Mouse (Mus musculus) embryonic facial prominence, embryonic 10.5 days (tissue): ENCODE data around the gene Mvb12b. TPM values are rescaled to one million over a fixed set of nuclear protein-coding genes. Genes with fewer than 3 reads are reported as not detected.

Experiments
- DNase-seq: peaks from one replicate; pipeline ENCODE4 v3.0.0-alpha.2; 2017; ENCODE audit warnings: low spot score
- H3K27ac ChIP-seq: fragments of 300-500 bp; sonication (generic); replicated peaks from 2 replicates; pipeline ENCODE4 v1.5.1; 2016; ENCODE audit warnings: mild to moderate bottlenecking
- H3K27me3 ChIP-seq: fragments of 300-500 bp; sonication (generic); replicated peaks from 2 replicates; pipeline ENCODE4 v1.6.1; 2016; ENCODE audit warnings: low read depth, mild to moderate bottlenecking; ENCODE audit not compliant: poor library complexity, severe bottlenecking
- H3K36me3 ChIP-seq: fragments of 300-500 bp; sonication (generic); replicated peaks from 2 replicates; pipeline ENCODE4 v1.6.1; 2016; ENCODE audit warnings: mild to moderate bottlenecking, moderate library complexity
- H3K4me1 ChIP-seq: fragments of 300-500 bp; sonication (generic); 2 replicates; pipeline ENCODE4 v1.6.1; 2016
- H3K4me3 ChIP-seq: fragments of 300-500 bp; sonication (generic); 2 replicates; pipeline ENCODE4 v1.5.1; 2016; ENCODE audit warnings: mild to moderate bottlenecking, moderate library complexity
- H3K9me3 ChIP-seq: fragments of 300-500 bp; sonication (generic); 2 replicates; pipeline ENCODE4 v1.6.1; 2016; ENCODE audit warnings: mild to moderate bottlenecking
- WGBS: fragments of 180-500 bp; shearing (Covaris S2); methylation state at CpG from one replicate; pipeline ENCODE4 v1.1.7; 2016; 5-methylcytosine and 5-hydroxymethylcytosine counted together
- polyA plus RNA-seq: library from polyadenylated mRNA; unstranded; fragments of >200 nt; fragmentation: Nextera tagmentation; extraction: Ambion mirVana; gene quantifications from 2 replicates; pipeline ENCODE4 v1.2.1, GENCODE M21; 2016

The Mvb12b gene
- polyA plus RNA-seq, 1 experiment from 2014 or later, result 16.1 TPM

DNA sequence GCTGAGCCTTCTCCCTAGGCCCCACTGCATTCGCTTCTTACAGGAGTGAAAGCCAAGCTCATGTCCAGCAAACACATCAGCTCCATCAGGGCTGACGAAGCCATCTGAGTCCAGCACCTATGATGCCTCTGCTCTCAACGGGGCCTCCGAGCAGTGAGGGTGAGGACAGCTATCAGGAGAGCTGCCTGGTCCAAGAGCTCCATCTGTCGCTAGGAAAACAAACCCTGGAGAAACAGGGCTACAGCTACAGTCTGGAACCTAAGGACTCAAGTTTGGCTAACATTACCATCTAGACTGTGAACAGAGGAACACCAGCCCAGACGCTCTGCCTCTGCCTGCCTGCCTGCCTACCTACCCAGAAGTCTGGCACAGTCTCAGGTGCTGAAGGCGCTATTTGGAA, 104.3 kb downstream of the Mvb12b start:
- no peaks in the 10 kb centered on the region for H3K27me3 ChIP-seq
- peaks cover 41% of the 10 kb centered on the region for H3K4me1 ChIP-seq
- H3K27ac ChIP-seq, result peak overlapping the region; percentile 16
- H3K9me3 ChIP-seq, result peaks cover 15% of the 10 kb centered on the region
- no peak overlapping the region for H3K4me3 ChIP-seq
- H3K36me3 ChIP-seq, result peaks cover 30% of the 10 kb centered on the region
- DNase-seq, result no peak
- WGBS, result 85% methylated on average over 7 of the region's 7 CpGs

DNA sequence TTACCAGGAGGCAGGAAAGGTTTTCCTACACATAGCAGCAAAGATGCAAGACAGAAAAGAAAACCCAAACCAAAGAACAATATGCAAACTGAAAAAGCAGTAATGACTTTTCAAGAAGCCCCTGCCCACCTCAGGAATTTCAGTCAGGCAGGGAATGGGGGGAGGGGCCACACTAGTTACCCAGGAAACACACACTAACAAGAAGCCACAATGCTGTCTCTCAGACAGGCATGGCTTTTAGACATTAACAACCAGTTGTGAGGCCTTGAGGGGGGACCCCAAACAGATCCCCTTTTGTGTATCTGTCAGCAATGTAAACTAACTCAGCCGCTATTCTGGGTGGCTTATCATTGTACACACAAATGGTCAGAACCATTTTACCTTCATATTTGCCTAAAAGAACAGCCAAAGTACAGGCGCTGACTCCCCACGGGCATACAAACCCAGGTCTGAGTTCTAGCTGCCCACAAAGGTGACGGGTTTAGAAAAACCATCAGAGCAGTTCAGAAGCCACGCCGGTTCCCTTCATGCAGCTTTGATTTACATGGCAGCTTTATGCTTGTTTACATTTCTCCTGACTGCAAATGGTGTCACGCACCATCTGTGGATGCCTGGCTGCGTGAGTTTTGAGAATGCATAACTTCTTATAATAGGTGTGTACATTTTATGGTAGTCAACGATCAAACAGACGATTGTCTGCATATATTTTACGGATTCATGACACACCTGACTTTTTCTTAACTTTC, 105.9 kb downstream of the Mvb12b start:
- peak; percentile 75 for DNase-seq
- Histone ChIP-seq H3K4me3 (no peak overlapping the region), H3K27me3 (no peaks in the 10 kb centered on the region), H3K27ac (peak overlapping the region; percentile 49), H3K9me3 (peaks cover 31% of the 10 kb centered on the region), H3K4me1 (peaks cover 29% of the 10 kb centered on the region), H3K36me3 (peaks cover 42% of the 10 kb centered on the region)
- WGBS, result 62% methylated on average over 11 of the region's 11 CpGs

- peaks cover 37% of the 10 kb centered on the region for H3K4me1 ChIP-seq
- WGBS, result 90% methylated on average over 4 of the region's 4 CpGs
- no peak overlapping the region for H3K27ac ChIP-seq
- no peak overlapping the region for H3K4me3 ChIP-seq
- DNase-seq, result no peak
- peaks cover 32% of the 10 kb centered on the region for H3K9me3 ChIP-seq
- no peaks in the 10 kb centered on the region for H3K27me3 ChIP-seq
- peaks cover 55% of the 10 kb centered on the region for H3K36me3 ChIP-seq
These were observed 109.3 kb downstream of the Mvb12b start for GRCm38 (mm10) chr2:33778466-33778865.

DNA sequence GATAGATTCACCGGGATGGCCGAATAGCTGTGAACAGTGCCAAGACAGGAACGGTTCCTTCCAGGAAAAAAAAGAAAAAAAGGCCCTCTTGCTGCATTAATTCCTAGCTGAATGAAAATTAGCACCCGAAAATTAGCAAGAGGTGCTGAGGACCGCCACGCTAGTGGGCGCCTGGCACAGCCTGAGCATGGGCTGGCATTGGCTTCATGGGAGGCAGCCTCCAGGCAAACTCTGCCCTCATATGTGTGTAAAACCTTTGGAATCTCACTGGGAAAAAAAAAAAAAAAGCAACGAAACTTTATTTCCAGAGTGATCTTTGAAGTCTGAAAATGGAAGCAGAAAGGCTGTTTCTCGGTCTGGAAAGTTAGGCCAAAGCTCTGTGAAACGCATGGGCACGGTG, 110.7 kb downstream of the Mvb12b start:
- DNase-seq, result no peak
- H3K27me3 ChIP-seq, result no peaks in the 10 kb centered on the region
- peaks cover 32% of the 10 kb centered on the region for H3K9me3 ChIP-seq
- WGBS, result 98% methylated on average over 11 of the region's 11 CpGs
- H3K27ac ChIP-seq, result no peak overlapping the region
- H3K36me3 ChIP-seq, result peaks cover 59% of the 10 kb centered on the region
- peaks cover 41% of the 10 kb centered on the region for H3K4me1 ChIP-seq
- H3K4me3 ChIP-seq, result no peak overlapping the region

- no peak for DNase-seq
- Histone ChIP-seq H3K27me3 (no peaks in the 10 kb centered on the region), H3K36me3 (peaks cover 61% of the 10 kb centered on the region), H3K4me3 (no peak overlapping the region), H3K27ac (0 out of 2 replicates have a peak overlapping the region, but pooled peaks have one; percentile 58), H3K9me3 (peaks cover 31% of the 10 kb centered on the region), H3K4me1 (peaks cover 32% of the 10 kb centered on the region)
- 92% methylated on average over 2 of the region's 2 CpGs for WGBS
These were observed 112.9 kb downstream of the Mvb12b start for GRCm38 (mm10) chr2:33774884-33775283.

DNA sequence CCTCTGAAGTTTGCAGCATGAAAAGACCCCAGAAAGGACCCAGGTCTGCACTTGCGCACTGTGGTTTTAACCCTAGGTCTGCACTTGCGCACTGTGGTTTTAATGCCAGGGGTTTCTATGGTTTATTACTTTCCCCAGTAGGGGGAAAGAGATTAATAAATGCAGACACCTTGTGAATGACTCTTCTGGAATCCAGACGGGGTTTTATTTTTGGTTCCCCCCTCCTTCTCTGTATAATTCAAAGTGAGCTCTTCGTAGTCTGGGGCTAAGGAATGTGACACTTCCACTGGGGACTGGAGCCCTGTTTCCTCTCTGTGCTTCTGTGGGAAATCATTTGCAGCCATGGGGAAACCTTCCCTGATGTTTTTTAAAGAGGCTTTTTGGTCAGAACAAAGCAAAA, 113.6 kb downstream of the Mvb12b start:
- Histone ChIP-seq H3K9me3 (peaks cover 23% of the 10 kb centered on the region), H3K27ac (0 out of 2 replicates have a peak overlapping the region, but pooled peaks have one; percentile 58), H3K36me3 (peaks cover 53% of the 10 kb centered on the region), H3K27me3 (no peaks in the 10 kb centered on the region), H3K4me3 (no peak overlapping the region), H3K4me1 (peaks cover 37% of the 10 kb centered on the region)
- 60% methylated on average over 4 of the region's 4 CpGs for WGBS
- DNase-seq, result no peak

DNA sequence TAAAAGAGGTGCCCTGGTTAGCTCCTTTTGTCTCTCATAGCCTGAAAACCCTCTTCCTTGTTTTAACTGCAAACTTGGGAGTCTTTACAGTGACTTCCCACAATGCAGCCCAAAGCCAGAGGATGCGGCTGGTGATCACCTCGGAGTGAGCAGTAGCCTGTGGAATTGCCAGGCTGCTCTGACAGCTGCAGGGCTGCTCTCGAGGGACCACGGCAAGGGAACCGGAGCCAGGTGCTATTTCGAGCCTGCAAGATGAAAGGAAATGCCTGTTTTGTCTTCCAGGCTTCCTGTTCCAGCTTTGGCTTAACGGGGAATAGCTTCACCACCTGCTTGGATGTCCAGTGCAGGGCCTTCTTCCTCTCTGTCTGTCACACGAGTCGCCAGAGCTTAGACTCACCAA, 115.3 kb downstream of the Mvb12b start:
- H3K4me1 ChIP-seq, result peaks cover 43% of the 10 kb centered on the region
- no peaks in the 10 kb centered on the region for H3K27me3 ChIP-seq
- WGBS, result 58% methylated on average over 9 of the region's 9 CpGs
- peaks cover 7% of the 10 kb centered on the region for H3K9me3 ChIP-seq
- peak; percentile 48 for DNase-seq
- no peak overlapping the region for H3K4me3 ChIP-seq
- H3K36me3 ChIP-seq, result peaks cover 37% of the 10 kb centered on the region
- H3K27ac ChIP-seq, result peak overlapping the region; percentile 58

GRCm38 (mm10) chr2:33771388-33771787, 116.4 kb downstream of the Mvb12b start:
- DNase-seq, result no peak
- WGBS, result 88% methylated on average over 10 of the region's 10 CpGs

DNA sequence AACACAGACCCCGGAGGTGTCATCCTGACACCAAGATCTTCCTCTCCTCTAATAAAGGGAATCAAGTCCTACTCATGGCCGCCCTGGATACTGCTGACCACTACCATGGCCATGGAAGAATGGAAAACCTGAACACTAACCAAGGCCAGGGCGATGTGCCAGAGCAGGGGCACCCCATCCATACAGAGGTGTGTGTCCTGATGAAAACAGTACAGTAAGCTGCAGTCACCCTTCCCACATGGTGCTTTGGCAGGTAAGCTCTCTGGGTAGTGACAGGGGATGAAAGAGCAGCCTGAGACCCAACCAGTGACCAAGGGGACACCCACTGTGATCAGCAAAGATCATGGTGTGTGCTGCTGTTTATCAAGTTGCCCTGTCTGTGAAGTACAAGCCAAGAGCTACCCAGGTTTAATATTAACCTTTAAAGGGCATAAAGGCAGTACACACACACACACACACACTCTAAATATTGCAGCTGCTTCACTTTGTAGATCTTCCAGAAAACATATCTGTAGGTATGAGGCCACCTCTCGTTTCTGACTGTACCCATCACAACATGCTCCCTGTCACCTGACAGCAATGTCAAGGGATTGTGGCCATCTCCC, 117.1 kb downstream of the Mvb12b start:
- H3K36me3 ChIP-seq, result peaks cover 22% of the 10 kb centered on the region
- H3K9me3 ChIP-seq, result no peaks in the 10 kb centered on the region
- no peak for DNase-seq
- no peak overlapping the region for H3K4me3 ChIP-seq
- peaks cover 43% of the 10 kb centered on the region for H3K4me1 ChIP-seq
- WGBS, result 85% methylated on average over 4 of the region's 4 CpGs
- no peak overlapping the region for H3K27ac ChIP-seq
- no peaks in the 10 kb centered on the region for H3K27me3 ChIP-seq

More at GRCm38 (mm10) chr2:33771388-33771787, 116.4 kb downstream of the Mvb12b start:
- Histone ChIP-seq H3K27ac (no peak overlapping the region), H3K4me1 (peaks cover 43% of the 10 kb centered on the region), H3K9me3 (no peaks in the 10 kb centered on the region), H3K4me3 (no peak overlapping the region), H3K27me3 (no peaks in the 10 kb centered on the region), H3K36me3 (peaks cover 26% of the 10 kb centered on the region)

GRCm38 (mm10) chr2:33764476-33764875, 123.3 kb downstream of the Mvb12b start:
- Histone ChIP-seq H3K27ac (0 out of 2 replicates have a peak overlapping the region, but pooled peaks have one; percentile 40), H3K9me3 (no peaks in the 10 kb centered on the region), H3K4me1 (peaks cover 38% of the 10 kb centered on the region), H3K36me3 (peaks cover 6% of the 10 kb centered on the region), H3K4me3 (no peak overlapping the region), H3K27me3 (no peaks in the 10 kb centered on the region)
- WGBS, result 49% methylated on average over 8 of the region's 8 CpGs
- DNase-seq, result peak; percentile 57

GRCm38 (mm10) chr2:33762210-33762609, 125.5 kb downstream of the Mvb12b start:
- Histone ChIP-seq H3K9me3 (no peaks in the 10 kb centered on the region), H3K27ac (0 out of 2 replicates have a peak overlapping the region, but pooled peaks have one; percentile 7), H3K27me3 (no peaks in the 10 kb centered on the region), H3K4me1 (peaks cover 33% of the 10 kb centered on the region), H3K36me3 (peaks cover 6% of the 10 kb centered on the region), H3K4me3 (no peak overlapping the region)
- WGBS, result 75% methylated on average over 6 of the region's 6 CpGs
- no peak for DNase-seq

GRCm38 (mm10) chr2:33760571-33760991, 127.2 kb downstream of the Mvb12b start:
- H3K36me3 ChIP-seq, result peaks cover 3% of the 10 kb centered on the region
- WGBS, result 86% methylated on average over 13 of the region's 13 CpGs
- no peaks in the 10 kb centered on the region for H3K9me3 ChIP-seq
- H3K4me1 ChIP-seq, result peaks cover 41% of the 10 kb centered on the region
- DNase-seq, result no peak
- H3K27me3 ChIP-seq, result no peaks in the 10 kb centered on the region
- no peak overlapping the region for H3K4me3 ChIP-seq
- no peak overlapping the region for H3K27ac ChIP-seq

GRCm38 (mm10) chr2:33759447-33759846, 128.3 kb downstream of the Mvb12b start:
- H3K4me3 ChIP-seq, result no peak overlapping the region
- no peak overlapping the region for H3K27ac ChIP-seq
- DNase-seq, result no peak
- 64% methylated on average over 10 of the region's 10 CpGs for WGBS
- H3K27me3 ChIP-seq, result no peaks in the 10 kb centered on the region
- peaks cover 51% of the 10 kb centered on the region for H3K4me1 ChIP-seq
- H3K9me3 ChIP-seq, result no peaks in the 10 kb centered on the region
- H3K36me3 ChIP-seq, result no peaks in the 10 kb centered on the region; the same call in 1 of the 2 replicates
